Mouse (Mus musculus): Measurements from ENCODE around the gene Gm5726. TPM values are rescaled to one million over a fixed set of nuclear protein-coding genes. Genes with fewer than 3 reads are reported as not detected.

Gm5726 gene
- polyA plus RNA-seq (2015; fragmentation: Illumina TruSeq; extraction: RNeasy Lipid Tissue Mini Kit (QIAGEN cat#74804); ENCODE audit: low read depth, low replicate concordance), result not detected

DNA sequence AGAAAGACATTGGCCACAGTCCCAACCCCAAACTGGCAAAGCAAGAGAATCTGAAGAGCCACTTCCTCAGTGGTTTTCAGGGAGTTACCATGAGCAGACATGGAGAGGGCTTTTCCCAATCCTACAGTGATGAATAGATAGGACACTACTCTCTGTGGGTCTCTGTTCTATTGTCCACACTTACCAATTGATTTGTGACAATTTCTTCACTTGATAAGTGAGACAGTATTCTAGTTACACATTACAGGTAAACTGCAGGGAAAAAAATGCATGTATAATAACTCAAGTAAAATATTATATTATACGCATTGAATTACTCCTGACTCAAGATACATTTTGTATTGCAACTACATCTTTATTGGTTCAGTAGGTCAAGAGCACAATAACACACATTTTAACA, at the start of gene Gm5726:
TSS of gene Gm5726 (minus strand) at position 101 of the 400 bp plus-strand sequence.

DNA sequence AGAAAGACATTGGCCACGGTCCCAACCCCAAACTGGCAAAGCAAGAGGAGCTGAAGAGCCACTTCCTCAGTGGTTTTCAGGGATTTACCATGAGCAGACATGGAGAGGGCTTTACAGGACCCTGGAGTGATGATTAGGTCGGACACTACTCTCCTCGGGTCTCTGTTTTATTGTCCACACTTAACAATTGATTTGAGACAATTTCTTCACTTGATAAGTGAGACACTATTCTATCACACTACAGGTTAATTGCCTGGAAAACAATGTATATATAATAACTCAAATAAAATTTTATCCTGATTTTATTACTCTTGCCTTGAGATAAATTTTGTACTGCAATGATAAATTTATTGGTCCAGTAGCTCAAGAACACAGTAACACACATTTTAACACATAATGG, 30.6 kb upstream of the Gm5726 start, which contains the start of gene Gm4141:
TSS of gene Gm4141 (minus strand) at position 101 of the 400 bp plus-strand sequence.

DNA sequence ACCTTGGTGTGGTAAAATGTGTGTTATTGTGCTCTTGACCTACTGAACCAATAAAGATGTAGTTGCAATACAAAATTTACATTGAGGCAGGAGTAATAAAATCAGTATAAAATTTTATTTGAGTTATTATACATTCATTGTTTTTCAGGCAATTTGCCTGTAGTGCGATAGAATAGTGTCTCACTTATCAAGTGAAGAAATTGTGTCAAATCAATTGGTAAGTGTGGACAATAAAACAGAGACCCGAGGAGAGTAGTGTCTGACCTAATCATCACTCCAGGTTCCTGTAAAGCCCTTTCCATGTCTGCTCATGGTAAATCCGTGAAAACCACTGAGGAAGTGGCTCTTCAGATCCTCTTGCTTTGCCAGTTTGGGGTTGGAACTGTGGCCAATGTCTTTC, 12.0 kb downstream of the Gm5726 start, which contains the start of gene Vmn1r104:
TSS of gene Vmn1r104 (plus strand) at position 301 of the 400 bp plus-strand sequence.

DNA sequence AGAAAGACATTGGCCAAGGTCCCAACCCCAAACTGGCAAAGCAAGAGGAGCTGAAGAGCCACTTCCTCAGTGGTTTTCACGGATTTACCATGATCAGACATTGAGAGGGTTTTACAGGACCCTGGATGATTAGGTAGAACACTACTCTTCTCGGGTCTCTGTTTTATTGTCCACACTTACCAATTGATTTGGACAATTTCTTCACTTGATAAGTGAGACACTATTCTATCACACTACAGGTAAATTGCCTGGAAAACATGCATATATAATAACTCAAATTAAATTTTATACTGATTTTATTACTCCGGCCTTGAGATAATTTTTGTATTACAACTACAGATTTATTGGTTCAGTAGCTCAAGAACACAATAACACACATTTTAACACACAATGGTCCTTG, 35.1 kb downstream of the Gm5726 start, which contains the start of gene Vmn1r103:
TSS of gene Vmn1r103 (minus strand) at position 101 of the 400 bp plus-strand sequence.

Other genes starting within 250 kb of the Gm5726 start
- gene Gm4133, start 211.7 kb downstream of the Gm5726 start, polyA plus RNA-seq (2015; fragmentation: Illumina TruSeq; extraction: RNeasy Lipid Tissue Mini Kit (QIAGEN cat#74804); ENCODE audit: low read depth, low replicate concordance), result not detected
- not detected for gene Gm5728, start 170.3 kb downstream of the Gm5726 start, polyA plus RNA-seq (2015; fragmentation: Illumina TruSeq; extraction: RNeasy Lipid Tissue Mini Kit (QIAGEN cat#74804); ENCODE audit: low read depth, low replicate concordance)
- not detected for gene Vmn1r100, start 127.8 kb downstream of the Gm5726 start, polyA plus RNA-seq (2015; fragmentation: Illumina TruSeq; extraction: RNeasy Lipid Tissue Mini Kit (QIAGEN cat#74804); ENCODE audit: low read depth, low replicate concordance)
- not detected for gene Vmn1r101, start 103.2 kb downstream of the Gm5726 start, polyA plus RNA-seq (2015; fragmentation: Illumina TruSeq; extraction: RNeasy Lipid Tissue Mini Kit (QIAGEN cat#74804); ENCODE audit: low read depth, low replicate concordance)
- not detected for gene Gm10670, start 70.8 kb downstream of the Gm5726 start, polyA plus RNA-seq (2015; fragmentation: Illumina TruSeq; extraction: RNeasy Lipid Tissue Mini Kit (QIAGEN cat#74804); ENCODE audit: low read depth, low replicate concordance)
- not detected for gene Vmn1r103, start 35.2 kb downstream of the Gm5726 start, polyA plus RNA-seq (2015; fragmentation: Illumina TruSeq; extraction: RNeasy Lipid Tissue Mini Kit (QIAGEN cat#74804); ENCODE audit: low read depth, low replicate concordance)
- not detected for gene Vmn1r104, start 11.9 kb downstream of the Gm5726 start, polyA plus RNA-seq (2015; fragmentation: Illumina TruSeq; extraction: RNeasy Lipid Tissue Mini Kit (QIAGEN cat#74804); ENCODE audit: low read depth, low replicate concordance)
- gene Gm4141, start 30.5 kb upstream of the Gm5726 start, polyA plus RNA-seq (2015; fragmentation: Illumina TruSeq; extraction: RNeasy Lipid Tissue Mini Kit (QIAGEN cat#74804); ENCODE audit: low read depth, low replicate concordance), result not detected
- gene Gm4513, start 53.3 kb upstream of the Gm5726 start, polyA plus RNA-seq (2015; fragmentation: Illumina TruSeq; extraction: RNeasy Lipid Tissue Mini Kit (QIAGEN cat#74804); ENCODE audit: low read depth, low replicate concordance), result not detected
- not detected for gene Vmn1r107, start 123.2 kb upstream of the Gm5726 start, polyA plus RNA-seq (2015; fragmentation: Illumina TruSeq; extraction: RNeasy Lipid Tissue Mini Kit (QIAGEN cat#74804); ENCODE audit: low read depth, low replicate concordance)
- gene Vmn1r111, start 157.5 kb upstream of the Gm5726 start, polyA plus RNA-seq (2015; fragmentation: Illumina TruSeq; extraction: RNeasy Lipid Tissue Mini Kit (QIAGEN cat#74804); ENCODE audit: low read depth, low replicate concordance), result not detected
- gene Gm10668, start 184.9 kb upstream of the Gm5726 start, polyA plus RNA-seq (2015; fragmentation: Illumina TruSeq; extraction: RNeasy Lipid Tissue Mini Kit (QIAGEN cat#74804); ENCODE audit: low read depth, low replicate concordance), result not detected
- gene Vmn1r112, start 225.4 kb upstream of the Gm5726 start, polyA plus RNA-seq (2015; fragmentation: Illumina TruSeq; extraction: RNeasy Lipid Tissue Mini Kit (QIAGEN cat#74804); ENCODE audit: low read depth, low replicate concordance), result not detected
- gene Vmn1r113, start 241.5 kb upstream of the Gm5726 start, polyA plus RNA-seq (2015; fragmentation: Illumina TruSeq; extraction: RNeasy Lipid Tissue Mini Kit (QIAGEN cat#74804); ENCODE audit: low read depth, low replicate concordance), result not detected

Data from brain, adult 10 weeks (tissue).